ENCODE assay signal across 21 mouse cellular contexts in genomic region chr11:30171184-30171583, GRCm38 (mm10).
DNase-seq lines count a peak whose midpoint lies in the region; ATAC-seq and TF ChIP-seq lines count a peak whose summit lies in the region.
"Had no signal": no experiment of that assay in that cellular context is flagged by ENCODE, and none has a peak within 500 bp of the region (broad histone marks: within the 10 kb centered on the region; RNA-seq: fewer than 3 reads in every experiment).

No protein-coding gene starts in this region.

- no peaks in the 10 kb centered on the region for H3K36me3 ChIP-seq in intestine, embryonic 16.5 days (ENCODE audit: control insufficient read depth, insufficient read depth, low read length)
- H3K36me3 ChIP-seq in small intestine, adult 2 months (ENCODE audit: control insufficient read depth, insufficient read depth, low read length), result peaks cover 5% of the 10 kb centered on the region
- H3K36me3 ChIP-seq: embryonic facial prominence, embryonic 13.5 days; embryonic facial prominence, embryonic 15.5 days had no signal

- peak; percentile 63 for ATAC-seq in intestine, embryonic 16.5 days
- ATAC-seq: forebrain, embryonic 14.5 days; forebrain, embryonic 16.5 days had no signal

- 73% methylated on average over 5 of the region's 5 CpGs for WGBS in intestine, embryonic 16.5 days
- 38% methylated on average over 5 of the region's 5 CpGs for WGBS in small intestine, adult 2 months

- no peak for TF ChIP-seq POLR2A in small intestine, adult 2 months (IDR thresholded peaks at IDR 0.05; ENCODE audit: low read depth, low read length)

- no peaks in the 10 kb centered on the region for H3K27me3 ChIP-seq in intestine, embryonic 16.5 days (replicated peaks; ENCODE audit: control insufficient read depth, insufficient read depth, low read length)
- H3K27me3 ChIP-seq in small intestine, adult 2 months (ENCODE audit: control insufficient read depth, insufficient read depth, low read length), result no peaks in the 10 kb centered on the region
- H3K27me3 ChIP-seq: embryonic facial prominence, embryonic 13.5 days; embryonic facial prominence, embryonic 15.5 days had no signal

- H3K27ac ChIP-seq in intestine, embryonic 16.5 days (ENCODE audit: low read length), result peak overlapping the region; percentile 63
- H3K27ac ChIP-seq in small intestine, adult 2 months (ENCODE audit: insufficient read depth, low read depth, low read length), result peak overlapping the region; percentile 59; the same call in 1 of the 2 replicates
- H3K27ac ChIP-seq: embryonic facial prominence, embryonic 13.5 days; embryonic facial prominence, embryonic 15.5 days had no signal

- no peak for TF ChIP-seq CTCF in small intestine, adult 2 months (IDR thresholded peaks at IDR 0.05; ENCODE audit: extremely low read depth, insufficient read length, insufficient replicate concordance, low read depth, low read length)

- H3K9me3 ChIP-seq in intestine, embryonic 16.5 days (ENCODE audit: control insufficient read depth, low read length), result no peaks in the 10 kb centered on the region
- H3K9me3 ChIP-seq: embryonic facial prominence, embryonic 13.5 days; embryonic facial prominence, embryonic 15.5 days had no signal

- no peak overlapping the region for H3K4me2 ChIP-seq in intestine, embryonic 16.5 days (ENCODE audit: low read depth, low read length)
- H3K4me2 ChIP-seq: embryonic facial prominence, embryonic 13.5 days; embryonic facial prominence, embryonic 15.5 days had no signal

- H3K9ac ChIP-seq in intestine, embryonic 16.5 days (ENCODE audit: low read depth, low read length), result no peak overlapping the region
- H3K9ac ChIP-seq: embryonic facial prominence, embryonic 13.5 days; embryonic facial prominence, embryonic 15.5 days had no signal

- DNase-seq in heart, adult 11 months, result peak; percentile 83
- no peak for DNase-seq in heart, adult 8-10 months (ENCODE audit: low spot score)
- no peak for DNase-seq in left cerebral cortex, postnatal 4 days
- DNase-seq in thymus, postnatal 10 days (ENCODE audit: low spot score in 2 of 2), result no peak
- DNase-seq: adrenal gland, adult 2 months; adrenal gland, postnatal 10 days; adrenal gland, postnatal 25 days; cerebellum, adult 11 months; cerebellum, adult 18-20 months; cerebellum, adult 8-10 months; cerebellum, adult 9-11 months; cerebellum, postnatal 14 days; cerebellum, postnatal 36 days; embryo, embryonic 11 days had no signal

- H3K4me3 ChIP-seq in intestine, embryonic 16.5 days (ENCODE audit: low read length), result no peak overlapping the region
- H3K4me3 ChIP-seq in small intestine, adult 2 months (ENCODE audit: low read depth, low read length), result no peak overlapping the region
- H3K4me3 ChIP-seq: embryonic facial prominence, embryonic 13.5 days; embryonic facial prominence, embryonic 15.5 days; erythroblast, embryonic 14.5 days had no signal

- intact Hi-C loops in left cerebral cortex, postnatal 4 days (cut with DNase I), result no loop called here

- peaks cover 23% of the 10 kb centered on the region for H3K4me1 ChIP-seq in intestine, embryonic 16.5 days (ENCODE audit: control insufficient read depth, insufficient read depth, low read length)
- H3K4me1 ChIP-seq in small intestine, adult 2 months (ENCODE audit: control insufficient read depth, insufficient read depth, insufficient read length, low read length), result peaks cover 16% of the 10 kb centered on the region
